In the genomic region with DNA sequence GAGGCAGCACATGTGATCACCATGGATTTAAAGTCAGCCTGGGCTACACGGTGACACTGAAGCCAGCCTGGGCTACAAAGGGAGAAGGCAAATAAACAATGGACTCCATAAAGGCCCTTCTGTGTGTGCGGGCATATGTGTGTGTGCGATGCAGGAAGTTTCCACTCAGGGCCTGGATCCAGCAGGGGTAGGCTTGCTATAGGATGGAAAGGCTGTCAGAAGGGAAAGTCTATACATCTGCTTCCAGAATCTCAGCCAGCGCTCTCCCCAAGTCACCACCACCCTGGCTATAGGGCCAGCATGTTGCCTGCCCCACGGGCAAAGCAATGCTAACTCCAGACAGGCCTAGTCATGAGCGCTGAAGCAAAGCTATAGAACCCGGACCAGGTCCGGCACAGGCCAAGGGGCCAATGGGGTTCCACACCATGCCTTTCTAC, we compare ENCODE assay signal across 13 mouse cellular contexts. TPM values are rescaled to one million over a fixed set of nuclear protein-coding genes. Genes with fewer than 3 reads are reported as not detected.
DNase-seq lines count a peak whose midpoint lies in the region; ATAC-seq and TF ChIP-seq lines count a peak whose summit lies in the region.
"Had no signal": no experiment of that assay in that cellular context is flagged by ENCODE, and none has a peak within 500 bp of the region (broad histone marks: within the 10 kb centered on the region; RNA-seq: fewer than 3 reads in every experiment).

No protein-coding gene starts in this region.

- no peak overlapping the region for H3K9ac ChIP-seq in neural tube, embryonic 14.5 days (replicated peaks; ENCODE audit: low read depth, low read length)
- peak overlapping the region; percentile 14; the same call in 1 of the 2 replicates for H3K9ac ChIP-seq in intestine, embryonic 16.5 days (ENCODE audit: low read depth, low read length)
- no peak overlapping the region for H3K9ac ChIP-seq in stomach, embryonic 16.5 days (ENCODE audit: low read length)
- H3K9ac ChIP-seq: hindbrain, embryonic 13.5 days had no signal

- H3K4me1 ChIP-seq in kidney, adult 2 months (ENCODE audit: control insufficient read depth, insufficient read depth, low read length) = peaks cover 6% of the 10 kb centered on the region; the same call in 1 of the 2 replicates
- H3K4me1 ChIP-seq in neural tube, embryonic 14.5 days (ENCODE audit: control insufficient read depth, insufficient read depth, low read length) = no peaks in the 10 kb centered on the region
- H3K4me1 ChIP-seq in intestine, embryonic 16.5 days (ENCODE audit: control insufficient read depth, insufficient read depth, low read length) = peaks cover 8% of the 10 kb centered on the region; the same call in 1 of the 2 replicates
- H3K4me1 ChIP-seq in stomach, embryonic 16.5 days (ENCODE audit: control insufficient read depth, insufficient read depth, low read length) = 0 out of 2 replicates have a peak, but pooled peaks cover 2% of the 10 kb centered on the region
- H3K4me1 ChIP-seq: hindbrain, embryonic 13.5 days had no signal

- no peaks in the 10 kb centered on the region for H3K36me3 ChIP-seq in kidney, adult 2 months (ENCODE audit: control insufficient read depth, insufficient read depth, low read length)
- H3K36me3 ChIP-seq in neural tube, embryonic 14.5 days (ENCODE audit: control insufficient read depth, insufficient read depth, low read length) = no peaks in the 10 kb centered on the region
- no peaks in the 10 kb centered on the region for H3K36me3 ChIP-seq in intestine, embryonic 16.5 days (ENCODE audit: control insufficient read depth, insufficient read depth, low read length)
- H3K36me3 ChIP-seq in stomach, embryonic 16.5 days (ENCODE audit: control insufficient read depth, insufficient read depth, low read length) = no peaks in the 10 kb centered on the region
- H3K36me3 ChIP-seq: forebrain, embryonic 10.5 days; hindbrain, embryonic 13.5 days had no signal

- 79% methylated on average over 8 of the region's 8 CpGs for WGBS in kidney, adult 2 months
- 84% methylated on average over 8 of the region's 8 CpGs for WGBS in neural tube, embryonic 14.5 days
- WGBS in intestine, embryonic 16.5 days = 77% methylated on average over 8 of the region's 8 CpGs
- WGBS in stomach, embryonic 16.5 days = 81% methylated on average over 8 of the region's 8 CpGs

- no peaks in the 10 kb centered on the region for H3K27me3 ChIP-seq in kidney, adult 2 months (replicated peaks; ENCODE audit: control insufficient read depth, insufficient read depth, low read length)
- H3K27me3 ChIP-seq in neural tube, embryonic 14.5 days (ENCODE audit: control insufficient read depth, insufficient read depth, low read length) = no peaks in the 10 kb centered on the region
- no peaks in the 10 kb centered on the region for H3K27me3 ChIP-seq in intestine, embryonic 16.5 days (replicated peaks; ENCODE audit: control insufficient read depth, insufficient read depth, low read length)
- no peaks in the 10 kb centered on the region for H3K27me3 ChIP-seq in stomach, embryonic 16.5 days (ENCODE audit: control insufficient read depth, insufficient read depth, low read length)

- no peak for ATAC-seq in neural tube, embryonic 14.5 days (ENCODE audit: low read depth)
- ATAC-seq in intestine, embryonic 16.5 days = peak; percentile 51; the same call in 1 of the 2 replicates
- ATAC-seq in stomach, embryonic 16.5 days (ENCODE audit: insufficient read depth, low FRiP score) = peak; percentile 16; the same call in 1 of the 2 replicates
- ATAC-seq: midbrain, embryonic 16.5 days had no signal

- H3K4me3 ChIP-seq in kidney, adult 2 months (ENCODE audit: insufficient read depth, low read depth, low read length) = no peak overlapping the region
- no peak overlapping the region for H3K4me3 ChIP-seq in neural tube, embryonic 14.5 days (ENCODE audit: low read depth, low read length)
- H3K4me3 ChIP-seq in intestine, embryonic 16.5 days (ENCODE audit: low read length) = no peak overlapping the region
- no peak overlapping the region for H3K4me3 ChIP-seq in stomach, embryonic 16.5 days (replicated peaks; ENCODE audit: low read length)
- H3K4me3 ChIP-seq: forebrain, embryonic 10.5 days; hindbrain, embryonic 13.5 days had no signal

- TF ChIP-seq POLR2A in kidney, adult 2 months (IDR thresholded peaks at IDR 0.05; ENCODE audit: low read depth, low read length) = no peak

- H3K9me3 ChIP-seq in neural tube, embryonic 14.5 days (ENCODE audit: control insufficient read depth, low read length) = no peaks in the 10 kb centered on the region
- H3K9me3 ChIP-seq in intestine, embryonic 16.5 days (ENCODE audit: control insufficient read depth, low read length) = no peaks in the 10 kb centered on the region
- H3K9me3 ChIP-seq in stomach, embryonic 16.5 days (replicated peaks; ENCODE audit: control insufficient read depth, low read length) = no peaks in the 10 kb centered on the region
- H3K9me3 ChIP-seq: forebrain, embryonic 10.5 days; hindbrain, embryonic 13.5 days had no signal

- peak overlapping the region; percentile 1; the same call in 1 of the 2 replicates for H3K27ac ChIP-seq in kidney, adult 2 months (ENCODE audit: insufficient read depth, low read depth, low read length)
- H3K27ac ChIP-seq in neural tube, embryonic 14.5 days (ENCODE audit: low read depth, low read length) = peak overlapping the region; percentile 39; the same call in 1 of the 2 replicates
- H3K27ac ChIP-seq in intestine, embryonic 16.5 days (ENCODE audit: low read length) = peak overlapping the region; percentile 85
- peak overlapping the region; percentile 31 for H3K27ac ChIP-seq in stomach, embryonic 16.5 days (ENCODE audit: low read length)

- no peak overlapping the region for H3K4me2 ChIP-seq in neural tube, embryonic 14.5 days (ENCODE audit: low read depth, low read length)
- H3K4me2 ChIP-seq in intestine, embryonic 16.5 days (ENCODE audit: low read depth, low read length) = no peak overlapping the region
- no peak overlapping the region for H3K4me2 ChIP-seq in stomach, embryonic 16.5 days (ENCODE audit: low read depth, low read length)
- H3K4me2 ChIP-seq: hindbrain, embryonic 13.5 days had no signal

- TF ChIP-seq CTCF in kidney, adult 2 months (conservative IDR thresholded peaks at IDR 0.05; ENCODE audit: insufficient read depth, insufficient read length, low read depth, low read length) = no peak

- no peak for DNase-seq in kidney, adult 2 months
- DNase-seq in kidney, postnatal 4 days = no peak
- no peak for DNase-seq in neural tube, embryonic 10.5 days (ENCODE audit: extremely low spot score, low spot score)
- DNase-seq in spleen, postnatal 4 days (ENCODE audit: low spot score in 2 of 2) = no peak
- no peak for DNase-seq in right cerebral cortex, postnatal 25 days
- DNase-seq: cerebellum, adult 11 months; right cerebral cortex, postnatal 4 days had no signal

RNA-seq across cellular contexts. Expression of a gene that starts 6.3 kb away (rescaled TPM):
- 6.1 and 7.6 TPM in 2 replicates for polyA plus RNA-seq in kidney, adult 2 months (2012; rRNA removed)
- polyA plus RNA-seq in neural tube, embryonic 14.5 days (2014; fragmentation: Nextera tagmentation; extraction: Ambion mirVana) = 0.36 and 0.81 TPM in 2 replicates
- 7.4 and 7.7 TPM in 2 replicates for polyA plus RNA-seq in intestine, embryonic 16.5 days (2015; fragmentation: Nextera tagmentation; extraction: Ambion mirVana)
- polyA plus RNA-seq in stomach, embryonic 16.5 days (2015; fragmentation: Nextera tagmentation; extraction: Ambion mirVana) = 2.9 and 3.1 TPM in 2 replicates

RNA-seq across cellular contexts. Expression of a gene that starts 41.7 kb away (rescaled TPM):
- polyA plus RNA-seq in kidney, adult 2 months (2012; rRNA removed) = 4.1 and 4.2 TPM in 2 replicates
- polyA plus RNA-seq in neural tube, embryonic 14.5 days (2014; fragmentation: Nextera tagmentation; extraction: Ambion mirVana) = 7.6 and 10.9 TPM in 2 replicates
- 99.8 and 112 TPM in 2 replicates for polyA plus RNA-seq in intestine, embryonic 16.5 days (2015; fragmentation: Nextera tagmentation; extraction: Ambion mirVana)
- polyA plus RNA-seq in stomach, embryonic 16.5 days (2015; fragmentation: Nextera tagmentation; extraction: Ambion mirVana) = 26.4 and 27.1 TPM in 2 replicates

Comparison
In these comparisons a context has a peak if more than half of its experiments do, and no peak if none do; other contexts are left out.
1. H3K27ac ChIP-seq: peak in every context shown above with its lines; median percentile 85 in intestine, embryonic 16.5 days; 39 in neural tube, embryonic 14.5 days; 31 in stomach, embryonic 16.5 days; 1 in kidney, adult 2 months.